Mouse (Mus musculus) kidney, embryonic 14.5 days (tissue): ENCODE measurements around the gene Dtx2. TPM values are rescaled to one million over a fixed set of nuclear protein-coding genes. Genes with fewer than 3 reads are reported as not detected.

Experiments used
- ATAC-seq: fragments of 200-750 bp; cut with Nextera tagmentation; 2 replicates; pipeline ENCODE4 v1.8.0; 2017; ENCODE audit warnings: moderate number of reproducible peaks, mild to moderate bottlenecking, moderate TSS enrichment, moderate library complexity; ENCODE audit not compliant: low FRiP score, low TSS enrichment
- H3K27ac ChIP-seq: fragments of 300-500 bp; sonication (generic); 2 replicates; pipeline ENCODE4 v1.5.1; 2014; ENCODE audit warnings: low read depth, mild to moderate bottlenecking, low read length, moderate library complexity, mixed read lengths
- H3K27me3 ChIP-seq: fragments of 300-500 bp; sonication (generic); 2 replicates; pipeline ENCODE4 v1.6.1; 2014; ENCODE audit warnings: mild to moderate bottlenecking, low read length; ENCODE audit not compliant: control insufficient read depth, insufficient read depth
- H3K36me3 ChIP-seq: fragments of 300-500 bp; sonication (generic); 2 replicates; pipeline ENCODE4 v1.6.1; 2014; ENCODE audit warnings: low read length, mixed read lengths; ENCODE audit not compliant: control insufficient read depth, insufficient read depth
- H3K4me1 ChIP-seq: fragments of 300-500 bp; sonication (generic); 2 replicates; pipeline ENCODE4 v1.6.1; 2014; ENCODE audit warnings: low read length, mixed read lengths; ENCODE audit not compliant: control insufficient read depth, insufficient read depth
- H3K4me2 ChIP-seq: fragments of 300-500 bp; sonication (generic); replicated peaks from 2 replicates; pipeline ENCODE4 v1.6.1; 2014; ENCODE audit warnings: low read depth, mild to moderate bottlenecking, low read length
- H3K4me3 ChIP-seq: fragments of 300-500 bp; sonication (generic); 2 replicates; pipeline ENCODE4 v1.5.1; 2014; ENCODE audit warnings: mild to moderate bottlenecking, low read length
- H3K9ac ChIP-seq: fragments of 300-500 bp; sonication (generic); 2 replicates; pipeline ENCODE4 v1.6.1; 2014; ENCODE audit warnings: low read depth, mild to moderate bottlenecking, low read length, moderate library complexity
- H3K9me3 ChIP-seq: fragments of 300-500 bp; sonication (generic); 2 replicates; pipeline ENCODE4 v1.6.1; 2016; ENCODE audit warnings: low read length; ENCODE audit not compliant: control insufficient read depth
- WGBS: fragments of 180-500 bp; shearing (Covaris S2); extraction: QIAGEN DNeasy Blood & Tissue Kit; methylation state at CpG from one replicate; pipeline ENCODE4 v1.1.7; 2014; 5-methylcytosine and 5-hydroxymethylcytosine counted together
- polyA plus RNA-seq: library from polyadenylated mRNA; unstranded; fragments of >200 nt; fragmentation: Nextera tagmentation; extraction: Ambion mirVana; gene quantifications from 2 replicates; pipeline ENCODE4 v1.2.1, GENCODE M21; 2014

Dtx2 gene
- polyA plus RNA-seq, 1 experiment from 2014 or later, result 26.6 TPM

DNA sequence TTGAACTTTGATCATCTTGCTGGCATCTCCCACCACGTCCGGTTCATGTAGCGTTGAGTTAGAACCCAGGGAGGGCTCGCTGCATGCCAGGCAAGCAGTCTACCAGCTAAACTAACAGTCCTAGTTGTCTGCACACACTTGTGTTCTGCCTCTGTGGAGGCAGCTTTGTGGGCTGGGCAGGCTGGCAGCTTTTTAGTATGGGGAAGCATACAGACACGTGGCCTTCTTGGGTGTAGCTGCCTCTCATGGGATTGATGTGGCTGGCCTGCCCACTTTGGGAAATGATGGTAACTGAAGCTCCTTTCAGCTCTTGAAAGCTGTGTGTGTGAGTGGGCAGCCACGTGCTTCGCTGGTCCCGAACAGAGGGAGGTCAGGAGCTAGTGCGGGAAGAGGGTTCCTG, 32.3 kb downstream of the Dtx2 start:
- Histone ChIP-seq H3K27me3 (no peaks in the 10 kb centered on the region), H3K4me1 (0 out of 2 replicates have a peak, but pooled peaks cover 3% of the 10 kb centered on the region), H3K9me3 (no peaks in the 10 kb centered on the region), H3K27ac (no peak overlapping the region), H3K36me3 (peaks cover 42% of the 10 kb centered on the region), H3K4me2 (no peak overlapping the region), H3K4me3 (no peak overlapping the region), H3K9ac (no peak overlapping the region)
- 65% methylated on average over 9 of the region's 9 CpGs for whole genome bisulfite sequencing
- no peak for ATAC-seq

DNA sequence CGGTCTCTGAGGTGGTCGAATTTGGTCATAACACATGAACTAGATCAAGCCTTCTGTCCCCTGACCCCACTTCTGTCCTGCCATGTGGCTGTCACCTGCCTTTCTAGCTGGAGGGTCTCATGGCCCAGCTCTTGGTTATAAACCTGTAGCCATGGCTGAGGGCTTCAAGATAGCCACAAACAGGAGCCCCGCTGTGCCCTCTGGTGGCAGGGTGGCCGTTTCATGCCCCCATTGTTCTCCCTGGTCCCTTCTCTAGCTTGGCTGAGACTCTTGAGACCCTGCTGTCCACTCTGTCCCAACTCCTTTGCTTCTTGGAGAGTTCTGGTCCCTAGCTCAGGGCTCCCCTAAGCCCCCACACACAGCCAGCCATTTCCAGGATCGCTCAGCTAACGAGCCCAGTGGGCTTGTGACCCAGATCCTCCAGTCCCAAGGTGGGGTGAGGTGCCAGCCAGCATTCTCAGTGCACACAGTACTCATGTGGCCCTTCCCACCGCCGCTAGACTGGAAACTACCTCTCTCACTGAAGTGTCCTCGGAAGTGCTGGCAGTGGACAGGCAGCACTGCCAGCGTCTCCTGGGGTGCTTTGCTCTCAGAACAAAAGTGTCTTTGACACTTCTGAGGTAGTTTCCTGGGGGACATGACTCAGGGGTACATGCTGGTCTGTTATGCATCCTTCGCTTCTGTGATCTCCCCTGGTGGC, 33.2 kb downstream of the Dtx2 start:
- Histone ChIP-seq H3K4me1 (0 out of 2 replicates have a peak, but pooled peaks cover 3% of the 10 kb centered on the region), H3K27me3 (no peaks in the 10 kb centered on the region), H3K36me3 (peaks cover 50% of the 10 kb centered on the region), H3K4me3 (no peak overlapping the region), H3K9me3 (no peaks in the 10 kb centered on the region), H3K4me2 (no peak overlapping the region), H3K9ac (no peak overlapping the region), H3K27ac (no peak overlapping the region)
- WGBS, result 81% methylated on average over 11 of the region's 11 CpGs
- no peak for ATAC-seq

DNA sequence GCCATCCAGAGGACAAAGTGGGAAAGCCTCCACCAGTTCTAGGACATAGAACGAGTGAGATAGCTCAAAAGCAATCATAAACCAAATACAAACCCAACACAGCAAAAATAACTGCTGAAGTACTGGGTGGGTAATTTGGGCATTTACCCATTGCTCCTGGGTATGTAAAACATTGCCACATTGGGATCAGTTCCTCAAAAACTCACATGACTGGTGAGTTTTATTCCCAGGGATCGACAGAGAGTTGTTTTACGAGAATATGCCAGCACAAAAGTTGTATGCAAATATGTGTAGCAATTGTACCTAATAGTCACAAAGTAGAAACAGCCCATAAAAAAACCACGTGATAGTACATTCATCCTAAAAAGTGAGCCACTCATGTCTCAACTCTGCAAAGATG, 40.3 kb downstream of the Dtx2 start:
- H3K4me2 ChIP-seq, result no peak overlapping the region
- H3K4me3 ChIP-seq, result no peak overlapping the region
- no peak for ATAC-seq
- H3K36me3 ChIP-seq, result peaks cover 24% of the 10 kb centered on the region
- 85% methylated on average over 4 of the region's 4 CpGs for WGBS
- no peak overlapping the region for H3K9ac ChIP-seq
- no peaks in the 10 kb centered on the region for H3K4me1 ChIP-seq
- H3K9me3 ChIP-seq, result no peaks in the 10 kb centered on the region
- no peaks in the 10 kb centered on the region for H3K27me3 ChIP-seq
- no peak overlapping the region for H3K27ac ChIP-seq

DNA sequence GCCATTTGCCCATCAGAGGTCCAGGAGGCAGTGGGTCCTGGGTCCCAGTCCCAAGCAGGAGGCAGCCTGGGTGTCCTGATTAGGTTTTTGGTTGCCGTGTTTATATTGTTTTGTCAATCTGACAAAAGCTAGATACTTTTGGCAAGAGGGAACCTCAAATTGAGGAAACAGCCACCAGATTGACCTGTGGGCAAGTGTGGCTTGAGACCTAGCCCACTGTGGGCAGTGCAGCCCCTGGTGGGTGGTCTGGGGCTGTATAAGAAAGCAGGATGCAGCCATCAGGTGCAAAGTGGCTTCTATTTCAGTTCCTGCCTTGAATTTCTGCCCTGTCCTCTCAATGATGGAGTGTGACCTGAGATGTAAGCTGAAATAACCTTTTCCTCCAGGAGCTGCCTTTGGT, 40.7 kb downstream of the Dtx2 start:
- Histone ChIP-seq H3K4me2 (no peak overlapping the region), H3K36me3 (peaks cover 20% of the 10 kb centered on the region), H3K4me3 (no peak overlapping the region), H3K27ac (no peak overlapping the region), H3K9me3 (no peaks in the 10 kb centered on the region), H3K9ac (no peak overlapping the region), H3K27me3 (no peaks in the 10 kb centered on the region), H3K4me1 (no peaks in the 10 kb centered on the region)
- WGBS, result 71% methylated on average over 1 of the region's 1 CpGs
- no peak for ATAC-seq

DNA sequence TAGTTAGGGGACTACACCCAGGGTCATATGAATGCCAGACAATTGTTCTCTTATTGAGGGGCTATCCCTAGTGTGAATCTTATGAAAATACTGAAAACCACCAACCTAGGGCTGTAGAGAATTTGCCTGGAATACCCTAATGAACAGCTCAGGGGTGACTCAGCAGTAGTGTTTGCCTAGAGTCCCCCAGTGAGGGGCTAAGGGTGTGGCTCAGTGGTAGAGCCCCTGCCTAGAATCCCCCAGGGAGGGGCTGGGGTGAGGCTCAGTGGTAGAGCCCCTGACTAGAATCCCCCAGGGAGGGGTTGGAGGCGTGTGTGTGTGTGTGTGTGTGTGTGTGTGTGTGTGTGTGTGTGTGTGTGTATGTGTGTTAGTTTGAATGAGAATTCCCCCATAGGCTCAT, 42.1 kb downstream of the Dtx2 start:
- Histone ChIP-seq H3K4me1 (no peaks in the 10 kb centered on the region), H3K27me3 (no peaks in the 10 kb centered on the region), H3K36me3 (peaks cover 9% of the 10 kb centered on the region; the same call in 1 of the 2 replicates), H3K27ac (no peak overlapping the region), H3K4me2 (no peak overlapping the region), H3K9me3 (no peaks in the 10 kb centered on the region), H3K4me3 (no peak overlapping the region), H3K9ac (no peak overlapping the region)
- no peak for ATAC-seq
- WGBS, result 79% methylated on average over 1 of the region's 1 CpGs

DNA sequence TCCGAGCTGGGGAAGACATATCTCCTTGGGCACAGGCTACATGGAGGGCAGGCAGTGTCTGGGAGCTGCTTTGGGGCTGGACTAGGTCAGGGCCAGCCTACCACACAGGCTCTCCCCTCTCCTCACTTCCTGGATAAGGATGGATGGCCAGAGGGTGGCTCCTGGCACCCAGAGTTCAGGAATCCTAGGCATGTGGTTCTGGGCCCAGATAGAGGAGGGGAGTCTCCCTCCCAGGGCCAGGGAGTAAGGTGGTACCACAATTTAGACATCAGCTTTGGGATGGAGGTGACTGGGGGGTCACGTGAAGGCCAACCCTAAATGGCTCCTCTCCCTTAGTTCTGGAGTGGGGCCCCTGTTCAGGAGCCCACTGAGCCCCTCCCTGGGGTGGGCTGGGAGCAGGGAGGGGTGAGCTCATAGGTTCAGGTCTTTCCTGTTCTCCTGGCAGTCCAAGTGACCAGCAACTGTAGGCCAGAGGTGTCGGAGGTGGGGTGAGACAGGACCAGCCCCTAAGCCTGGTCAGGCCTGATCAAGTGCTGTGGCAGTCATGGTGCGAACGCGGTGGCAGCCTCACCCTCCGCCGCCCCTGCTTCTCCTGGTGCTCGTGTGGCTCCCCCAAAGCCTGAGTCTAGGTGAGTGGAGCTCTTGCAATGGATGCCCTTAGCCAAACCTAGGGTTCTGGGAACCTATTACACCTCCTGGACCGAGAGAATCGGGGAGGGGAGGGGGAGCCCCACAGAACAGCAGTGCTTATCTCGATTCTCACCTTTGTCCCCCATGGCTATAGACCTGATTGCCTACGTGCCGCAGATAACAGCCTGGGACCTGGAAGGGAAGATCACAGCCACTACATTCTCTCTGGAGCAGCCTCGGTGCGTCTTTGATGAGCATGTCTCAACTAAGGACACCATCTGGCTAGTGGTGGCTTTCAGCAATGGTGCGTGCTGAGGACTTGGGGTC, 43.9 kb downstream of the Dtx2 start, which contains the start of gene Upk3b:
TSS of gene Upk3b (plus strand) at position 239 of the 957 bp plus-strand sequence.
- H3K9me3 ChIP-seq, result no peaks in the 10 kb centered on the region
- WGBS, result 70% methylated on average over 17 of the region's 17 CpGs
- no peak; the same call in 1 of the 2 replicates for ATAC-seq
- H3K9ac ChIP-seq, result no peak within 1 kb of the TSS
- no peaks in the 10 kb centered on the region for H3K27me3 ChIP-seq
- H3K36me3 ChIP-seq, result no peaks in the 10 kb centered on the region
- no peaks in the 10 kb centered on the region for H3K4me1 ChIP-seq
- H3K27ac ChIP-seq, result no peak within 1 kb of the TSS
- no peak within 1 kb of the TSS for H3K4me2 ChIP-seq
- H3K4me3 ChIP-seq, result no peak within 1 kb of the TSS

DNA sequence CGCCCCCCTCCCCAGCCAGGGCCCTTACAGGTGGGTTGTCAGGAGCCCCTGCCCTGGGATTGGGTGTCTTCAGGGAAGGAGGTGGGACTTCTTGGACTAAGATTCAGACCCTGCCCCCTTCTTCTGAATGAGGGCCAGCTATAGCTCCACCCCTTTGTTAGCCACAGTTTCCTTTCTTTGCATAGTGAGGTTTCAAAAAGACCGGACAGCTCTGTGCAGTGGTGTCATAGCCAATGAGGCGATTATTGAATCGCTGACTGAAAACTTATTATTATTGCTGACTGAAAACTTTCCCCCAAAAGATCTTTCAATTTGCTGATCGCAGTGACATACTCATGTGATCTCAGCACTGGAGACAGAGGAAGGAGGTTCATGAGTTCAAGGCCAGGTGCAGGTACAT, 45.6 kb downstream of the Dtx2 start:
- H3K27ac ChIP-seq, result no peak overlapping the region
- no peak overlapping the region for H3K9ac ChIP-seq
- H3K36me3 ChIP-seq, result no peaks in the 10 kb centered on the region
- no peak; the same call in 1 of the 2 replicates for ATAC-seq
- H3K4me1 ChIP-seq, result no peaks in the 10 kb centered on the region
- H3K9me3 ChIP-seq, result no peaks in the 10 kb centered on the region
- H3K27me3 ChIP-seq, result no peaks in the 10 kb centered on the region
- no peak overlapping the region for H3K4me3 ChIP-seq
- WGBS, result 46% methylated on average over 5 of the region's 5 CpGs
- no peak overlapping the region; the same call in 1 of the 2 replicates for H3K4me2 ChIP-seq

DNA sequence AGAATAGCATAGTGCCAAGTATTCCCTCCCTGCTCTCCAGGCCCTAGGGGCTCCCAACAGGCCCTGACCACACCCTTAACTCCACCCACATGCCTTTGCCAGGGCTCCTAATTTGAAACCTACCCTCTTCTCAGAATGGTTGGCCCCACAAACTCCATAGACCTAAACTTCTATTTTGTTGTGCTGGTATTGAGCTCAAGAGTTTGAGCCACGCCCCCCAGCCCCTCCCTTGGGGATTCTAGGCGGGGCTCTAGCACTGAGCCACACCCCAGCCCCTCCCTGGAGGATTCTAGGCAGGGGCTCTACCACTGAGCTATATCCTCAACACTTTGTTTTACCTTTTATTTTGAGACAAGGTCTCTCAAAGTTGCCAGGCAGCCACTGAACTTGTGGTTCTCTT, 46.7 kb downstream of the Dtx2 start:
- Histone ChIP-seq H3K4me3 (no peak overlapping the region), H3K4me2 (no peak overlapping the region), H3K4me1 (no peaks in the 10 kb centered on the region), H3K9me3 (no peaks in the 10 kb centered on the region), H3K36me3 (no peaks in the 10 kb centered on the region), H3K9ac (no peak overlapping the region), H3K27ac (no peak overlapping the region), H3K27me3 (no peaks in the 10 kb centered on the region)
- no peak for ATAC-seq
- WGBS, result 43% methylated on average over 2 of the region's 2 CpGs

DNA sequence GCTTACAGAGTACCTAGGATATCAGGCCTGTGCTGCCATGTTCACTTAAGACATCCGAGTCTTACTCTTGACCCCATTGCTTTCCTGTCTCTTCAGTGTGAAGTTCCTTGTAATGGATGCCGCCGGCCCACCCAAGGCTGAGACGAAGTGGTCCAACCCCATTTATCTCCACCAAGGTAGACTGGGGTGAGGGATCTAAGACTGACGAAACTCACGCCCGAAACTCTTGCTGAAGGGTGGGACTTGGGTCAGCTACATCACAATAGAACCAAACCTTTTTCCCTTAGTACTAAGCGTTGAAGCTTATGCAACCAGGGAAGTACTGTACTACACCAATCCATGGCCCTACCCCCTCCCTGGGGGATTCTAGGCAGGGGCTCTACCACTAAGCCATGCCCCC, 47.1 kb downstream of the Dtx2 start:
- Histone ChIP-seq H3K4me3 (no peak overlapping the region), H3K27me3 (no peaks in the 10 kb centered on the region), H3K9ac (no peak overlapping the region), H3K4me1 (peaks cover 2% of the 10 kb centered on the region; the same call in 1 of the 2 replicates), H3K9me3 (no peaks in the 10 kb centered on the region), H3K36me3 (no peaks in the 10 kb centered on the region), H3K27ac (no peak overlapping the region), H3K4me2 (no peak overlapping the region)
- no peak for ATAC-seq
- 96% methylated on average over 8 of the region's 8 CpGs for WGBS
